Mouse (Mus musculus) neural tube, embryonic 14.5 days (tissue): ENCODE measurements at regions not wholly inside any gene's neighbourhood (a gene's known extent, or its start where the extent isn't known, plus 50 kb on each side); places are given as distances from the start of the nearest gene placed in this dataset.

Source experiments
- ATAC-seq: fragments of 200-750 bp; cut with Nextera tagmentation; 2 replicates; pipeline ENCODE4 v1.8.0; 2017; ENCODE audit warnings: low read depth, mild to moderate bottlenecking, moderate TSS enrichment, moderate library complexity
- H3K27ac ChIP-seq: fragments of 300-500 bp; sonication (generic); 2 replicates; pipeline ENCODE4 v1.5.1; 2014; ENCODE audit warnings: low read depth, mild to moderate bottlenecking, control low read depth, low read length, moderate library complexity, mixed read lengths
- H3K27me3 ChIP-seq: fragments of 300-500 bp; sonication (generic); 2 replicates; pipeline ENCODE4 v1.6.1; 2014; ENCODE audit warnings: low read length; ENCODE audit not compliant: control insufficient read depth, insufficient read depth
- H3K36me3 ChIP-seq: fragments of 300-500 bp; sonication (generic); 2 replicates; pipeline ENCODE4 v1.6.1; 2014; ENCODE audit warnings: low read length, mixed read lengths; ENCODE audit not compliant: control insufficient read depth, insufficient read depth
- H3K4me1 ChIP-seq: fragments of 300-500 bp; sonication (generic); 2 replicates; pipeline ENCODE4 v1.6.1; 2014; ENCODE audit warnings: low read length; ENCODE audit not compliant: control insufficient read depth, insufficient read depth
- H3K4me2 ChIP-seq: fragments of 300-500 bp; sonication (generic); 2 replicates; pipeline ENCODE4 v1.6.1; 2014; ENCODE audit warnings: mild to moderate bottlenecking, low read depth, low read length, control low read depth
- H3K4me3 ChIP-seq: fragments of 300-500 bp; sonication (generic); 2 replicates; pipeline ENCODE4 v1.5.1; 2014; ENCODE audit warnings: low read depth, low read length, control low read depth, mixed read lengths
- H3K9ac ChIP-seq: fragments of 300-500 bp; sonication (generic); replicated peaks from 2 replicates; pipeline ENCODE4 v1.6.1; 2014; ENCODE audit warnings: low read depth, mild to moderate bottlenecking, control low read depth, low read length, mixed read lengths
- H3K9me3 ChIP-seq: fragments of 300-500 bp; sonication (generic); 2 replicates; pipeline ENCODE4 v1.6.1; 2016; ENCODE audit warnings: low read length; ENCODE audit not compliant: control insufficient read depth
- WGBS: fragments of 180-500 bp; shearing (Covaris S2); extraction: QIAGEN DNeasy Blood & Tissue Kit; methylation state at CpG from one replicate; pipeline ENCODE4 v1.1.7; 2014; 5-methylcytosine and 5-hydroxymethylcytosine counted together

GRCm38 (mm10) chr2:146612522-146613288 lies 100.6 kb upstream of the Ralgapa2 start:
- H3K4me2 ChIP-seq: peak overlapping the region; percentile 46
- H3K36me3 ChIP-seq: no peaks in the 10 kb centered on the region
- 8% methylated on average over 20 of the region's 20 CpGs for WGBS
- H3K4me3 ChIP-seq: no peak overlapping the region
- no peaks in the 10 kb centered on the region for H3K9me3 ChIP-seq
- ATAC-seq: peak; percentile 68
- no peaks in the 10 kb centered on the region for H3K27me3 ChIP-seq
- no peak overlapping the region for H3K27ac ChIP-seq
- H3K4me1 ChIP-seq: no peaks in the 10 kb centered on the region
- no peak overlapping the region for H3K9ac ChIP-seq

GRCm38 (mm10) chr2:146621167-146621566 lies 109.0 kb upstream of the Ralgapa2 start:
- no peaks in the 10 kb centered on the region for H3K9me3 ChIP-seq
- 0 out of 2 replicates have a peak, but pooled peaks cover 3% of the 10 kb centered on the region for H3K27me3 ChIP-seq
- H3K36me3 ChIP-seq: no peaks in the 10 kb centered on the region
- no peak overlapping the region for H3K9ac ChIP-seq
- no peak overlapping the region for H3K27ac ChIP-seq
- 6% methylated on average over 5 of the region's 5 CpGs for WGBS
- H3K4me1 ChIP-seq: no peaks in the 10 kb centered on the region
- H3K4me2 ChIP-seq: no peak overlapping the region
- ATAC-seq: peak; percentile 74
- no peak overlapping the region for H3K4me3 ChIP-seq

GRCm38 (mm10) chr2:146623052-146623451 lies 110.9 kb upstream of the Ralgapa2 start:
- no peak for ATAC-seq
- Histone ChIP-seq H3K4me1 (no peaks in the 10 kb centered on the region), H3K4me3 (no peak overlapping the region), H3K36me3 (no peaks in the 10 kb centered on the region), H3K27ac (no peak overlapping the region), H3K4me2 (no peak overlapping the region), H3K27me3 (0 out of 2 replicates have a peak, but pooled peaks cover 3% of the 10 kb centered on the region), H3K9ac (no peak overlapping the region), H3K9me3 (no peaks in the 10 kb centered on the region)
- WGBS: 92% methylated on average over 1 of the region's 1 CpGs

- no peak for ATAC-seq
- no peak overlapping the region for H3K27ac ChIP-seq
- H3K36me3 ChIP-seq: no peaks in the 10 kb centered on the region
- H3K4me1 ChIP-seq: no peaks in the 10 kb centered on the region
- no peak overlapping the region for H3K4me3 ChIP-seq
- H3K4me2 ChIP-seq: no peak overlapping the region
- no peak overlapping the region for H3K9ac ChIP-seq
- H3K9me3 ChIP-seq: no peaks in the 10 kb centered on the region
- 36% methylated on average over 5 of the region's 5 CpGs for WGBS
- 0 out of 2 replicates have a peak, but pooled peaks cover 3% of the 10 kb centered on the region for H3K27me3 ChIP-seq
Observed at GRCm38 (mm10) chr2:146624207-146624606, 112.1 kb upstream of the Ralgapa2 start.

- no peak overlapping the region for H3K4me2 ChIP-seq
- 0 out of 2 replicates have a peak, but pooled peaks cover 3% of the 10 kb centered on the region for H3K27me3 ChIP-seq
- no peak overlapping the region for H3K4me3 ChIP-seq
- no peak for ATAC-seq
- H3K27ac ChIP-seq: no peak overlapping the region
- WGBS: 45% methylated on average over 5 of the region's 5 CpGs
- H3K4me1 ChIP-seq: no peaks in the 10 kb centered on the region
- H3K9ac ChIP-seq: no peak overlapping the region
- H3K9me3 ChIP-seq: no peaks in the 10 kb centered on the region
- no peaks in the 10 kb centered on the region for H3K36me3 ChIP-seq
Observed at GRCm38 (mm10) chr2:146625166-146625751, 113.1 kb upstream of the Ralgapa2 start.

- no peak overlapping the region for H3K27ac ChIP-seq
- no peaks in the 10 kb centered on the region for H3K4me1 ChIP-seq
- no peak overlapping the region for H3K9ac ChIP-seq
- no peaks in the 10 kb centered on the region for H3K36me3 ChIP-seq
- 68% methylated on average over 1 of the region's 1 CpGs for WGBS
- ATAC-seq: no peak
- 0 out of 2 replicates have a peak, but pooled peaks cover 6% of the 10 kb centered on the region for H3K27me3 ChIP-seq
- H3K9me3 ChIP-seq: no peaks in the 10 kb centered on the region
- no peak overlapping the region for H3K4me3 ChIP-seq
- no peak overlapping the region for H3K4me2 ChIP-seq
Observed at GRCm38 (mm10) chr2:146626531-146626930, 114.4 kb upstream of the Ralgapa2 start.

GRCm38 (mm10) chr2:146630179-146630578 lies 118.0 kb upstream of the Ralgapa2 start:
- Histone ChIP-seq H3K36me3 (no peaks in the 10 kb centered on the region), H3K9me3 (no peaks in the 10 kb centered on the region), H3K27ac (no peak overlapping the region), H3K4me3 (no peak overlapping the region), H3K9ac (no peak overlapping the region), H3K4me1 (no peaks in the 10 kb centered on the region), H3K4me2 (no peak overlapping the region), H3K27me3 (peaks cover 5% of the 10 kb centered on the region; the same call in 1 of the 2 replicates)
- no peak for ATAC-seq
- 82% methylated on average over 3 of the region's 3 CpGs for WGBS

GRCm38 (mm10) chr2:146631098-146631497 lies 119.0 kb upstream of the Ralgapa2 start:
- no peaks in the 10 kb centered on the region for H3K9me3 ChIP-seq
- H3K27me3 ChIP-seq: peaks cover 5% of the 10 kb centered on the region; the same call in 1 of the 2 replicates
- no peak overlapping the region for H3K9ac ChIP-seq
- H3K27ac ChIP-seq: no peak overlapping the region
- no peaks in the 10 kb centered on the region for H3K36me3 ChIP-seq
- H3K4me3 ChIP-seq: no peak overlapping the region
- no peak overlapping the region for H3K4me2 ChIP-seq
- no peak for ATAC-seq
- 70% methylated on average over 5 of the region's 5 CpGs for WGBS
- no peaks in the 10 kb centered on the region for H3K4me1 ChIP-seq

GRCm38 (mm10) chr2:146633329-146634070 lies 121.4 kb upstream of the Ralgapa2 start:
- no peaks in the 10 kb centered on the region for H3K4me1 ChIP-seq
- H3K27ac ChIP-seq: no peak overlapping the region
- WGBS: 47% methylated on average over 16 of the region's 16 CpGs
- no peaks in the 10 kb centered on the region for H3K36me3 ChIP-seq
- no peak overlapping the region for H3K9ac ChIP-seq
- peaks cover 7% of the 10 kb centered on the region; the same call in 1 of the 2 replicates for H3K27me3 ChIP-seq
- peak; percentile 88 for ATAC-seq
- no peak overlapping the region for H3K4me3 ChIP-seq
- H3K9me3 ChIP-seq: no peaks in the 10 kb centered on the region
- H3K4me2 ChIP-seq: no peak overlapping the region
